In the genomic region with DNA sequence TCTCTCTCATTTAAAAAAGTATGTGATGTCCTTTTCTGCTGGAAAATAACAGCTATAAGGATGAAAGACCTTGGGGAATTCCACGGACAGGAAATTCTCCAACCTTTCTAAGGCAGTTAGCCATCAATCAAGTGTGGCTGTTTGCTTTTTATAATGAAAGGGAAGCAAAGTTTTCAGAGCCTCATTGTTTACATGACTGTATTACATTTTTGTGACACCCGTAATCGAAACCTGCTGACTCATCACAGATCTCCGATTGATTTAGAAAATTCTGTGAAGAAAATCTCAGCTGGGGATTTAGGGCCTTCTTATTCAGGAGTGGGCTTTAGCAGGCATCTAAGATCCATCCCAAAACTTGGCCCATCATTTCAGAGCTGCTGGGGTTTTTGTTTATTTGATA, we compare ENCODE assay signal across 10 mouse cellular contexts.
A peak's percentile ranks its signal among the peaks of the same experiment; 100 is the strongest.
DNase-seq lines count a peak whose midpoint lies in the region; ATAC-seq and TF ChIP-seq lines count a peak whose summit lies in the region.
"Had no signal": no experiment of that assay in that cellular context is flagged by ENCODE, and none has a peak within 500 bp of the region (broad histone marks: within the 10 kb centered on the region; RNA-seq: fewer than 3 reads in every experiment).

No protein-coding gene starts in this region.

- no peak overlapping the region for H3K4me2 ChIP-seq in hindbrain, postnatal 0 days (ENCODE audit: low read depth, low read length)
- H3K4me2 ChIP-seq in lung, embryonic 14.5 days, result peak overlapping the region; percentile 21; the same call in 1 of the 2 replicates
- H3K4me2 ChIP-seq in liver, postnatal 0 days (ENCODE audit: low read depth, low read length), result peak overlapping the region; percentile 52

- no peak for ATAC-seq in hindbrain, postnatal 0 days
- ATAC-seq in lung, embryonic 14.5 days (ENCODE audit: insufficient read depth), result no peak
- no peak for ATAC-seq in liver, postnatal 0 days
- ATAC-seq: midbrain, embryonic 16.5 days had no signal

- 57% methylated on average over 4 of the region's 4 CpGs for WGBS in hindbrain, postnatal 0 days
- 66% methylated on average over 4 of the region's 4 CpGs for WGBS in hindbrain, embryonic 10.5 days
- WGBS in lung, embryonic 14.5 days, result 14% methylated on average over 4 of the region's 4 CpGs
- 31% methylated on average over 4 of the region's 4 CpGs for WGBS in liver, postnatal 0 days (ENCODE audit: insufficient replicate concordance)

- H3K4me3 ChIP-seq in hindbrain, postnatal 0 days (ENCODE audit: low read length), result no peak overlapping the region
- H3K4me3 ChIP-seq in hindbrain, embryonic 10.5 days, result no peak overlapping the region
- H3K4me3 ChIP-seq in lung, embryonic 14.5 days (ENCODE audit: low read depth, low read length), result no peak overlapping the region
- peak overlapping the region; percentile 34; the same call in 1 of the 2 replicates for H3K4me3 ChIP-seq in bone marrow macrophage, adult 2 months (ENCODE audit: insufficient read depth, low read length)
- H3K4me3 ChIP-seq in liver, postnatal 0 days (ENCODE audit: low read depth, low read length), result peak overlapping the region; percentile 26; the same call in 1 of the 2 replicates

- intact Hi-C loops in left cerebral cortex, postnatal 14 days (cut with DNase I), result no loop called here

- no peak overlapping the region for H3K27ac ChIP-seq in hindbrain, postnatal 0 days
- no peak overlapping the region for H3K27ac ChIP-seq in hindbrain, embryonic 10.5 days
- H3K27ac ChIP-seq in lung, embryonic 14.5 days (ENCODE audit: low read depth), result no peak overlapping the region
- no peak overlapping the region for H3K27ac ChIP-seq in bone marrow macrophage, adult 2 months (ENCODE audit: insufficient read depth, low read depth, low read length)
- no peak overlapping the region for H3K27ac ChIP-seq in liver, postnatal 0 days (ENCODE audit: low read depth)

- no peaks in the 10 kb centered on the region for H3K36me3 ChIP-seq in hindbrain, postnatal 0 days (ENCODE audit: insufficient read depth, low read length)
- no peaks in the 10 kb centered on the region for H3K36me3 ChIP-seq in hindbrain, embryonic 10.5 days
- no peaks in the 10 kb centered on the region for H3K36me3 ChIP-seq in lung, embryonic 14.5 days (ENCODE audit: insufficient read depth)
- H3K36me3 ChIP-seq in liver, postnatal 0 days (replicated peaks; ENCODE audit: insufficient read depth, low read length), result no peaks in the 10 kb centered on the region

- H3K4me1 ChIP-seq in hindbrain, postnatal 0 days (ENCODE audit: insufficient read depth, low read length), result no peaks in the 10 kb centered on the region; the same call in 1 of the 2 replicates
- peaks cover 18% of the 10 kb centered on the region for H3K4me1 ChIP-seq in hindbrain, embryonic 10.5 days (replicated peaks)
- peaks cover 9% of the 10 kb centered on the region; the same call in 1 of the 2 replicates for H3K4me1 ChIP-seq in lung, embryonic 14.5 days (ENCODE audit: insufficient read depth)
- peaks cover 14% of the 10 kb centered on the region for H3K4me1 ChIP-seq in bone marrow macrophage, adult 2 months (ENCODE audit: control insufficient read depth, insufficient read depth, low read length)
- H3K4me1 ChIP-seq in liver, postnatal 0 days (ENCODE audit: insufficient read depth), result peaks cover 9% of the 10 kb centered on the region; the same call in 1 of the 2 replicates

- TF ChIP-seq EP300 in liver, postnatal 0 days (IDR thresholded peaks at IDR 0.05; ENCODE audit: low read depth), result no peak

- H3K9ac ChIP-seq in hindbrain, postnatal 0 days (replicated peaks; ENCODE audit: low read length), result no peak overlapping the region
- no peak overlapping the region for H3K9ac ChIP-seq in lung, embryonic 14.5 days
- H3K9ac ChIP-seq in liver, postnatal 0 days (replicated peaks), result no peak overlapping the region

- H3K27me3 ChIP-seq in hindbrain, postnatal 0 days (ENCODE audit: insufficient read depth, low read length), result no peaks in the 10 kb centered on the region
- no peaks in the 10 kb centered on the region for H3K27me3 ChIP-seq in hindbrain, embryonic 10.5 days (ENCODE audit: insufficient read depth, poor library complexity, severe bottlenecking)
- no peaks in the 10 kb centered on the region for H3K27me3 ChIP-seq in lung, embryonic 14.5 days (ENCODE audit: insufficient read depth, low read length)
- 0 out of 2 replicates have a peak, but pooled peaks cover 4% of the 10 kb centered on the region for H3K27me3 ChIP-seq in liver, postnatal 0 days (ENCODE audit: insufficient read depth, low read length)

- peak; percentile 8 for DNase-seq in hindbrain, postnatal 0 days (ENCODE audit: low spot score)
- DNase-seq in hindbrain, embryonic 10.5 days (ENCODE audit: low spot score), result no peak
- peak; percentile 65 for DNase-seq in lung, embryonic 14.5 days
- no peak for DNase-seq in lung, postnatal 10 days
- no peak for DNase-seq in liver, postnatal 0 days
- no peak for DNase-seq in urinary bladder, adult 18-20 months (ENCODE audit: low spot score in 2 of 2)
- no peak for DNase-seq in left cerebral cortex, postnatal 14 days (ENCODE audit: low spot score in 2 of 2)
- DNase-seq: cerebellum, postnatal 14 days had no signal

- H3K9me3 ChIP-seq in hindbrain, postnatal 0 days (ENCODE audit: low read length), result no peaks in the 10 kb centered on the region
- H3K9me3 ChIP-seq in hindbrain, embryonic 10.5 days, result no peaks in the 10 kb centered on the region
- no peaks in the 10 kb centered on the region for H3K9me3 ChIP-seq in lung, embryonic 14.5 days (ENCODE audit: low read depth, low read length)
- H3K9me3 ChIP-seq in liver, postnatal 0 days (ENCODE audit: low read length), result no peaks in the 10 kb centered on the region

- no peak for TF ChIP-seq CTCF in hindbrain, postnatal 0 days (IDR thresholded peaks at IDR 0.05; ENCODE audit: low read depth)
- no peak for TF ChIP-seq CTCF in lung, embryonic 14.5 days (IDR thresholded peaks at IDR 0.05; ENCODE audit: low read depth)
- no peak for TF ChIP-seq CTCF in bone marrow macrophage, adult 2 months (IDR thresholded peaks at IDR 0.05; ENCODE audit: low read depth, low read length)
- no peak for TF ChIP-seq CTCF in liver, postnatal 0 days (IDR thresholded peaks at IDR 0.05; ENCODE audit: low read depth)

- no peak for TF ChIP-seq POLR2A in bone marrow macrophage, adult 2 months (IDR thresholded peaks at IDR 0.05; ENCODE audit: borderline replicate concordance, low read depth, low read length)

Comparison
In these comparisons a context has a peak if more than half of its experiments do, and no peak if none do; other contexts are left out.
1. DNase-seq: peak in hindbrain, postnatal 0 days (single experiment) and lung, embryonic 14.5 days (single experiment); none in hindbrain, embryonic 10.5 days (single experiment), lung, postnatal 10 days (single experiment), liver, postnatal 0 days (single experiment), urinary bladder, adult 18-20 months (0 of 2) and left cerebral cortex, postnatal 14 days (0 of 2).
2. H3K4me3 ChIP-seq: peak in bone marrow macrophage, adult 2 months (single experiment) and liver, postnatal 0 days (single experiment); none in hindbrain, postnatal 0 days (single experiment), hindbrain, embryonic 10.5 days (single experiment) and lung, embryonic 14.5 days (single experiment).